Mouse (Mus musculus) heart, postnatal 0 days (tissue): ENCODE results near the gene Pmp22. TPM values are rescaled to one million over a fixed set of nuclear protein-coding genes. Genes with fewer than 3 reads are reported as not detected.

Experiments used
- ATAC-seq: fragments of 200-750 bp; cut with Nextera tagmentation; 2 replicates; pipeline ENCODE4 v1.8.0; 2017; ENCODE audit warnings: low read depth, moderate number of reproducible peaks, moderate library complexity; ENCODE audit not compliant: insufficient read depth
- DNase-seq: peaks from one replicate; pipeline ENCODE4 v3.0.0-alpha.2; 2016; ENCODE audit warnings: low spot score
- H3K27ac ChIP-seq: fragments of 300-500 bp; sonication (generic); 2 replicates; pipeline ENCODE4 v1.5.1; 2014; ENCODE audit warnings: low read depth, mild to moderate bottlenecking
- H3K27me3 ChIP-seq: fragments of 300-500 bp; sonication (generic); 2 replicates; pipeline ENCODE4 v1.6.1; 2014; ENCODE audit warnings: low read length, mixed read lengths; ENCODE audit not compliant: control insufficient read depth, insufficient read depth
- H3K36me3 ChIP-seq: fragments of 300-500 bp; sonication (generic); replicated peaks from 2 replicates; pipeline ENCODE4 v1.6.1; 2014; ENCODE audit warnings: low read length, mixed read lengths; ENCODE audit not compliant: control insufficient read depth, insufficient read depth
- H3K4me1 ChIP-seq: fragments of 300-500 bp; sonication (generic); 2 replicates; pipeline ENCODE4 v1.6.1; 2014; ENCODE audit warnings: antibody characterized with exemption; ENCODE audit not compliant: control insufficient read depth, insufficient read depth
- H3K4me2 ChIP-seq: fragments of 300-500 bp; sonication (generic); 2 replicates; pipeline ENCODE4 v1.6.1; 2014; ENCODE audit warnings: low read depth, mild to moderate bottlenecking, low read length, moderate library complexity
- H3K4me3 ChIP-seq: fragments of 300-500 bp; sonication (generic); 2 replicates; pipeline ENCODE4 v1.5.1; 2014; ENCODE audit warnings: low read depth, low read length
- H3K9ac ChIP-seq: fragments of 300-500 bp; sonication (generic); replicated peaks from 2 replicates; pipeline ENCODE4 v1.6.1; 2014; ENCODE audit warnings: low read depth, low read length, mixed read lengths
- H3K9me3 ChIP-seq: fragments of 300-500 bp; sonication (generic); replicated peaks from 2 replicates; pipeline ENCODE4 v1.6.1; 2016; ENCODE audit warnings: low read length; ENCODE audit not compliant: control insufficient read depth
- CTCF ChIP-seq: IDR thresholded peaks from 2 replicates; pipeline ENCODE4 v1.5.1; 2016; ENCODE audit warnings: antibody characterized with exemption, control low read depth, low read depth
- EP300 ChIP-seq: IDR thresholded peaks from 2 replicates; pipeline ENCODE4 v1.6.1; 2016; ENCODE audit warnings: antibody characterized with exemption, low read depth
- WGBS: fragments of 180-500 bp; shearing (Covaris S2); extraction: QIAGEN DNeasy Blood & Tissue Kit; methylation state at CpG from one replicate; pipeline ENCODE4 v1.1.7; 2014; 5-methylcytosine and 5-hydroxymethylcytosine counted together
- polyA plus RNA-seq: library from polyadenylated mRNA; unstranded; fragments of >200 nt; fragmentation: Nextera tagmentation; extraction: Ambion mirVana; gene quantifications from 2 replicates; pipeline ENCODE4 v1.2.1, GENCODE M21; 2015
- total RNA-seq: library from RNA; depleted of rRNA; stranded (reverse); fragments of >200 nt; gene quantifications from 2 replicates; pipeline ENCODE4 v1.2.3, GENCODE M21; 2014; ENCODE audit warnings: low replicate concordance

The Pmp22 gene
- total and polyA plus RNA-seq, 2 experiments from 2014 or later = 62.1 to 94.4 TPM

GRCm38 (mm10) chr11:63127513-63127912 is 1.3 kb upstream of the Pmp22 start:
- DNase-seq = no peak
- Histone ChIP-seq H3K9ac (no peak overlapping the region), H3K27me3 (no peaks in the 10 kb centered on the region), H3K27ac (no peak overlapping the region), H3K4me3 (no peak overlapping the region), H3K4me1 (peaks cover 24% of the 10 kb centered on the region), H3K36me3 (no peaks in the 10 kb centered on the region), H3K9me3 (no peaks in the 10 kb centered on the region), H3K4me2 (no peak overlapping the region)
- ATAC-seq = no peak
- WGBS = 81% methylated on average over 4 of the region's 4 CpGs
- no peak for TF ChIP-seq CTCF
- no peak for TF ChIP-seq EP300

- no peak for ATAC-seq
- WGBS = 22% methylated on average over 9 of the region's 9 CpGs
- peaks cover 24% of the 10 kb centered on the region for H3K4me1 ChIP-seq
- H3K27ac ChIP-seq = peak overlapping the region; percentile 33
- no peak for TF ChIP-seq EP300
- no peak for TF ChIP-seq CTCF
- no peak for DNase-seq
- peak overlapping the region; percentile 77; the same call in 1 of the 2 replicates for H3K4me3 ChIP-seq
- H3K9me3 ChIP-seq = no peaks in the 10 kb centered on the region
- 0 out of 2 replicates have a peak overlapping the region, but pooled peaks have one; percentile 16 for H3K9ac ChIP-seq
- H3K27me3 ChIP-seq = no peaks in the 10 kb centered on the region
- peak overlapping the region; percentile 95 for H3K4me2 ChIP-seq
- H3K36me3 ChIP-seq = 0 out of 2 replicates have a peak, but pooled peaks cover 6% of the 10 kb centered on the region
These were observed 593 bp downstream of the Pmp22 start for GRCm38 (mm10) chr11:63129375-63129774.

- TF ChIP-seq EP300 (no peak), CTCF (no peak)
- Histone ChIP-seq H3K27ac (peak overlapping the region; percentile 44), H3K4me1 (peaks cover 27% of the 10 kb centered on the region), H3K9ac (no peak overlapping the region), H3K36me3 (0 out of 2 replicates have a peak, but pooled peaks cover 11% of the 10 kb centered on the region), H3K4me2 (peak overlapping the region; percentile 95), H3K27me3 (no peaks in the 10 kb centered on the region), H3K9me3 (no peaks in the 10 kb centered on the region), H3K4me3 (peak overlapping the region; percentile 77; the same call in 1 of the 2 replicates)
- 12% methylated on average over 12 of the region's 12 CpGs for WGBS
- ATAC-seq (no peak), DNase-seq (no peak)
These were observed 1.1 kb downstream of the Pmp22 start for GRCm38 (mm10) chr11:63129840-63130239.

GRCm38 (mm10) chr11:63130497-63130896 is 1.7 kb downstream of the Pmp22 start:
- ATAC-seq = peak; percentile 4; the same call in 1 of the 2 replicates
- H3K4me2 ChIP-seq = peak overlapping the region; percentile 95
- TF ChIP-seq CTCF = no peak
- TF ChIP-seq EP300 = no peak
- H3K4me1 ChIP-seq = peaks cover 33% of the 10 kb centered on the region
- 0 out of 2 replicates have a peak, but pooled peaks cover 11% of the 10 kb centered on the region for H3K36me3 ChIP-seq
- DNase-seq = no peak
- H3K9ac ChIP-seq = peak overlapping the region; percentile 88
- peak overlapping the region; percentile 77 for H3K4me3 ChIP-seq
- no peaks in the 10 kb centered on the region for H3K9me3 ChIP-seq
- peak overlapping the region; percentile 90 for H3K27ac ChIP-seq
- WGBS = 19% methylated on average over 8 of the region's 8 CpGs
- H3K27me3 ChIP-seq = no peaks in the 10 kb centered on the region

GRCm38 (mm10) chr11:63131001-63131692 is 2.4 kb downstream of the Pmp22 start:
- DNase-seq (peak; percentile 71), ATAC-seq (peak; percentile 48)
- Histone ChIP-seq H3K9me3 (no peaks in the 10 kb centered on the region), H3K4me1 (peaks cover 36% of the 10 kb centered on the region), H3K27me3 (no peaks in the 10 kb centered on the region), H3K4me3 (peak overlapping the region; percentile 77), H3K9ac (peak overlapping the region; percentile 88), H3K27ac (peak overlapping the region; percentile 90), H3K36me3 (peaks cover 11% of the 10 kb centered on the region; the same call in 1 of the 2 replicates), H3K4me2 (peak overlapping the region; percentile 95)
- 4% methylated on average over 33 of the region's 33 CpGs for WGBS
- TF ChIP-seq CTCF = no peak
- TF ChIP-seq EP300 = no peak

GRCm38 (mm10) chr11:63131693-63132040 is 2.9 kb downstream of the Pmp22 start:
- no peak for TF ChIP-seq EP300
- DNase-seq = no peak

More at GRCm38 (mm10) chr11:63131693-63132040, 2.9 kb downstream of the Pmp22 start:
- ATAC-seq = no peak
- peak overlapping the region; percentile 77 for H3K4me3 ChIP-seq
- peaks cover 41% of the 10 kb centered on the region for H3K4me1 ChIP-seq
- H3K9ac ChIP-seq = peak overlapping the region; percentile 88
- 4% methylated on average over 11 of the region's 11 CpGs for WGBS
- H3K27ac ChIP-seq = peak overlapping the region; percentile 90
- peak overlapping the region; percentile 95 for H3K4me2 ChIP-seq
- no peaks in the 10 kb centered on the region for H3K9me3 ChIP-seq
- peaks cover 16% of the 10 kb centered on the region; the same call in 1 of the 2 replicates for H3K36me3 ChIP-seq
- no peaks in the 10 kb centered on the region for H3K27me3 ChIP-seq
